Mouse (Mus musculus) megakaryocyte, embryonic 14.5 days (primary cell): ENCODE results near the gene Mob3b.

Experiments used
- FLI1 ChIP-seq: IDR thresholded peaks from 2 replicates; pipeline ENCODE4 v1.6.1; 2012; ENCODE audit warnings: low read length, inconsistent platforms, mixed read lengths
- GATA1 ChIP-seq: IDR thresholded peaks from 3 replicates; pipeline ENCODE4 v1.6.1; 2012; ENCODE audit warnings: mixed read lengths, low read length, inconsistent platforms, borderline replicate concordance

GRCm38 (mm10) chr4:35150706-35151105, 6.6 kb downstream of the Mob3b start:
- TF ChIP-seq GATA1 (no peak), FLI1 (no peak)
